Mouse (Mus musculus): ENCODE measurements around the gene Acsl1.

Acsl1 gene

DNA sequence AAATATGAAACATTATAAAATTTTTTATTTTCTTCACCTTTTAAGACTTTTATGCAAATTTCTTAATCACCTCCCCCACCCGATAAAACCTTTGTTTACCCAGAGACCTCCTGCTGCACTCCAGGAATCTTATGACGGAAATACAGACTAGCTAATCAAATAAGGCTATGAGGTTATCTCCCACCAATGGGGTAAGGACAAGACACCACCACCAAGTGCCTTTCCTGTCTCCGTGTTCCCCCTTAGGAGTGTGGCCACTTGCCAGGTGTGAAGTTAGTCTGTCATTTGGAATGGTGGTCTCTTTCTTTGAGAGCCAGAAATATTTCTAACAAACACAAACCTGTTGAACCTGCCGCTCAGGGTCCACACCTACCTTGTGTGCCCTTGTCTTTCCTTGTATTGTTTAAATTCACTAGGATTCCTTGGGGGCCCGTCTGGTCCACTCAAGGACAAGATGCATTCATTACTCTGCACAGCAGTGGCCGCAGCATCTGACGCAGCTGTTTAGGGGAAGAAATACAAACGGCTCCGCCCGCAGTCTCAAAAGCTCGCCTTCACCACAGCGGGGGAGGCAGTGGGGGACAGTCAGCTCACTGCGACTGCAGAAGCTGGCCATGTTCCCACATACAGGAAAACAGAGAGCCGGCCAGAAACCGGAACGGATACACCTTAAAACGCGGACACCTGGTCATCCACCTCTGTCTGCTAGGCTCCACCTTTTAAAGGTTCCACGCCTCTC is 31.7 kb downstream of the Acsl1 start:
- no peak for ATAC-seq (ENCODE audit: insufficient number of reproducible peaks, low FRiP score, low TSS enrichment)

DNA sequence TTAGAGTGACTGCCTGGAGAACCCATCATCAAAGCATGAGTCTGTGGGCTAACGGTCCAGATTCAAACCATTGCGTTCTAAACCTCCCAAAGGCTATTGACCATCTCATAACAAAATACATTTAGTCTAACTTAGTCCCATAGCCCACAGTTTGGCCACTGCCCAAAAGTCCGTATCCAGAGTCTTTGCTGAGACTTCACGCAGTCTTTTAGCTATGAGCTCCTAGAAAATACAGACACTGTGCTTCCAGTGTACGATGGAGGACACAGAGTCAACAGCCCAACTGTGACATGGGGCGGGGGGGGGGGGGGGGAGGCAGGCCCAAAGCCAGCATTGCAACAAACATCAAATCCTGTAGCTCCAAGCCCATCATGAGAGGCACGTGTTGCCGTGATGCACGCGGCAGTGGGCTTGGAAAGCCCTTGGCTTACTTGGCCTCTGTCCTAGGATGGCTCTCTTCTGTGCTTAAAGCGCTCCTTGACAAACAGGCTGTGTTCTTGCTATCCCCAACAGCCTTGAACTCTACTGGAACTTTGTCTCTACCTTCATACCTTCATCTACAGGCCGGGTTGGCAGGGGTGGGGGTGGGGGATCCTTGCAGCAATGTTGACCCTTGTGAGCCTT is 32.3 kb downstream of the Acsl1 start:
- no peak for ATAC-seq (ENCODE audit: insufficient number of reproducible peaks, low FRiP score, low TSS enrichment)

GRCm38 (mm10) chr8:46504196-46504595 is 33.4 kb downstream of the Acsl1 start:
- no peak for ATAC-seq (ENCODE audit: insufficient number of reproducible peaks, low FRiP score, low TSS enrichment)

DNA sequence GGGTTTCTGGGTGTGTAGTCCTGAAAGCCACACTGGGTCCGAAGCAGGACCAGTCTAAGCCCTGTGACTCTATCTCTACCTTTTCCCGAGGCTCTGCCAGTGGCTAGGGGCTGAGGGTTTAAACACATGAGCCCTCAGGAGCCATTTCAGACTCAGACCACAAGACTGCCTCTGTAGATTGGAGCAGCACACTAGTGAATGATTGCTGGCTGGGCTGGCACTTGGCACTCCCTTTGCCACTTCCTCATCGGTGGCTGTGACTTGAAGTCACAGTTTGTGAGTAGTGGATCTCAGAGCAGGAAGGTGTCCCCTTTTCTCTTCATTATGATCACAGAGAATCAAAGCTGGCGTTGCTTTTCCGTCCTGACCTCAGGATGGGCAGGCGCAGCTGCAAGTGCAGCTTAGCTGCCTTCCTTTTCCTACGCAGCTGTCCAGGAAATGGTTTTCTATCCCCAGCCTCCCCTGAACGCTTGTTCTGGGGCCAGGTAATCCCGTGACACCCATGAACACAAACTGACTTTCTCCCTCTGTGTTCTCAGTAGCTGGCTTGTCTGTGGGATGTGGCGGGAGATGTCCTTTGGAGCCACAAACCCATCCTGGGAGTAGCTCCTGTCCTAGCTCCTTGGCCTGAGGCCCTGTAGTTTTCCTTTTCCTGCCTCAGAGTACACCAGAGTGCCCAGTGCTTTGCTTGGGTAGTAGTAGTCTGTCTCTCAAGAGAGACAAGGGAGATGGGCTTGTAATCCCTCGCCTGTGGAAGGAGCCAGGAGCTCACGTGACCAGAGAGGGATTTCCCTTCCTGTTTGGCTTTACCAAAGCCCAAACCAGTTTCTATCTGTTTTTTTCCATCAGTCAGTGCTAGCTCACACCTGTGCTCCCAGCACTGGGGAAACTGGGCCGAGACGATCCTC is 37.9 kb downstream of the Acsl1 start:
- ATAC-seq (ENCODE audit: insufficient number of reproducible peaks, low FRiP score, low TSS enrichment) = peak; percentile 45; the same call in 1 of the 2 replicates

GRCm38 (mm10) chr8:46509474-46509873 is 38.6 kb downstream of the Acsl1 start:
- ATAC-seq (ENCODE audit: insufficient number of reproducible peaks, low FRiP score, low TSS enrichment) = peak; percentile 51; the same call in 1 of the 2 replicates

- ATAC-seq (ENCODE audit: insufficient number of reproducible peaks, low FRiP score, low TSS enrichment) = no peak
Measured at GRCm38 (mm10) chr8:46511336-46511735, 40.5 kb downstream of the Acsl1 start.

GRCm38 (mm10) chr8:46512538-46512937 is 41.7 kb downstream of the Acsl1 start:
- no peak for ATAC-seq (ENCODE audit: insufficient number of reproducible peaks, low FRiP score, low TSS enrichment)

- no peak for ATAC-seq (ENCODE audit: insufficient number of reproducible peaks, low FRiP score, low TSS enrichment)
Measured at GRCm38 (mm10) chr8:46514027-46514426, 43.2 kb downstream of the Acsl1 start.

- no peak for ATAC-seq (ENCODE audit: insufficient number of reproducible peaks, low FRiP score, low TSS enrichment)
Measured at GRCm38 (mm10) chr8:46520667-46521066, 49.8 kb downstream of the Acsl1 start.

- ATAC-seq (ENCODE audit: insufficient number of reproducible peaks, low FRiP score, low TSS enrichment) = no peak
Measured at GRCm38 (mm10) chr8:46526098-46526497, 55.3 kb downstream of the Acsl1 start.

DNA sequence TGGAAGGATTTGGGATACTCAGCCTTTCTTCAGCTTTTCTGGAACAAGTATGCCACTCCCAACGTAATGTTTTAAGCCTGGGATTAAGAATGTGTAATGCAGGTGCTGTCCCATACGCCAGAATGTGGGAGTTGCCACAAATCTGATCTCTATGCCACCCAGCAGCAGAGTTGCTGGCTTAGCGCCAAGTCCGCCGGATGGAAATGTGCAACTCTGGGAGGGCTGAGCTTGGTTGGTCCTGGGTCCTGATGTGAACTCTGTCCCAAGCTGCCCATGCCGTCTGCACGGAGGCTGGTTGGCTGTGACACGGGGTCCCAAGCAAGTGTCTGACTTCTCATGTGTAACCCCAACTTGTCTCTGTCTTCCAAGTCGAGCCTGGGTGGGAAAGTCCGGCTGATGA is 56.0 kb downstream of the Acsl1 start:
- no peak for ATAC-seq (ENCODE audit: insufficient number of reproducible peaks, low FRiP score, low TSS enrichment)

DNA sequence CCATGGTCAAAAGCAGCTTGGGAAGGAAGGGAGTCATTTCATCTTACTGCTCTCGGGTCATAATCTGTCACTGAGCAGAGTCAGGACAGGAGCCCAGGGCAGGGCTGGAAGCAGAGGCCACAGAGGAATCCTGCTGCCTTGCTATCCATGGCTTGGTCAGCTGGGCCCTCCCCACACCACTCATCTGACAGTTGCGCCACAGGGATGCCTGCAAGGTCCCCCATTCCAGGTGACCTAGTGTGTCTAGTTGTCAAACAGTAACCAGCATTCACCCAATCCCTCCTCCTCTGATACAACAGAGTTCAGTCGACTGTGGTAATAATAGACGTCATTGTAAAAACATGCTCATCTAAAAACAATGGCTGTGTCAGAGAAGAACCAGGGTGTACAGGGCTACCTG is 58.7 kb downstream of the Acsl1 start:
- no peak for ATAC-seq (ENCODE audit: insufficient number of reproducible peaks, low FRiP score, low TSS enrichment)

- no peak for ATAC-seq (ENCODE audit: insufficient number of reproducible peaks, low FRiP score, low TSS enrichment)
Measured at GRCm38 (mm10) chr8:46530541-46530940, 59.7 kb downstream of the Acsl1 start.

DNA sequence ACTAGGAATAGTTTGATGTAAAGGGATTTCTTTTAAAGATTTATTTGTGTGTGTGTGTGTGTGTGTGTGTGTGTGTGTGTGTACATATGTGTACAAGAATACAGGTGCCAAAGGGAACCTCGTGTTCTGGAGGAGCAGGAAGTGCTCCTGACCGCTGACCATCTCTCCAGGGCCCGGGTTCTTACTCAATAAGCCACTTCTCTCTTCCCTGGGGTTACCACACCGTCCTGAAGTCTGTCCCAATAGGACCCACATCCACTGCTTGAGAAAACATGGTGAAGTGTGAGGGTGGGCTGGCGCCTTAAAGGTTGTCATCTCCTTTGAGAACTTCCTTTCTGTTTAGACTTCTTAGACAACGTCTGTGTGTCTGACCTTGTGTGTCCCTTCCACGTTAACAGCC is 63.1 kb downstream of the Acsl1 start:
- ATAC-seq (ENCODE audit: insufficient number of reproducible peaks, low FRiP score, low TSS enrichment) = no peak

- 0 out of 2 replicates have a peak, but pooled peaks have one; percentile 17 for ATAC-seq (ENCODE audit: insufficient number of reproducible peaks, low FRiP score, low TSS enrichment)
Measured at GRCm38 (mm10) chr8:46539701-46540100, 68.9 kb downstream of the Acsl1 start.

GRCm38 (mm10) chr8:46543191-46543590 is 72.4 kb downstream of the Acsl1 start:
- ATAC-seq (ENCODE audit: insufficient number of reproducible peaks, low FRiP score, low TSS enrichment) = no peak

GRCm38 (mm10) chr8:46543662-46544061 is 72.8 kb downstream of the Acsl1 start:
- ATAC-seq (ENCODE audit: insufficient number of reproducible peaks, low FRiP score, low TSS enrichment) = no peak

- no peak for ATAC-seq (ENCODE audit: insufficient number of reproducible peaks, low FRiP score, low TSS enrichment)
Measured at GRCm38 (mm10) chr8:46545854-46546253, 75.0 kb downstream of the Acsl1 start.

GRCm38 (mm10) chr8:46546431-46547176 is 75.8 kb downstream of the Acsl1 start:
- no peak for ATAC-seq (ENCODE audit: insufficient number of reproducible peaks, low FRiP score, low TSS enrichment)

DNA sequence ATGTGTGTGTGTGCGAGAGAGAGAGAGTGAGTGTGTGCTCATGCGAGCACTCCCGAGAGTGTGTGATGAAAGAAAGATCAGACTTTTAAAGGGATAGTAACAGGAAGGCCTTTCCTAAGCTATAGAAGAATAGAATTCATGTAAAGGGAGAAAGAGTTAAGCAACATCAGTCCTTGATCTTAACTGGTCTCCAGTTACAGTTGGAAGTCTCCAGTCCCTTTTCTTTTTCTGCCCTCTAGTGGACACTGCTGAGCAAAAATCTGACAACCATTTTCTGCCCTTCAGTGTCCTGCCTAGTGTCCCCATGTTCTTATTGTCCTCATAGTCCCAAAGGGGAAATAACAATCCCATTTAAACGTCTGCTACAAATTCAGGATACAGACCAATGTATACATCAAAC is 76.4 kb downstream of the Acsl1 start:
- ATAC-seq (ENCODE audit: insufficient number of reproducible peaks, low FRiP score, low TSS enrichment) = no peak
